In genomic region chr2:106972851-106973250, GRCm38 (mm10) we compare ENCODE assay signal across 10 mouse cellular contexts. TPM values are rescaled to one million over a fixed set of nuclear protein-coding genes. Genes with fewer than 3 reads are reported as not detected.
DNase-seq lines count a peak whose midpoint lies in the region; ATAC-seq and TF ChIP-seq lines count a peak whose summit lies in the region.
"Had no signal": no experiment of that assay in that cellular context is flagged by ENCODE, and none has a peak within 500 bp of the region (broad histone marks: within the 10 kb centered on the region; RNA-seq: fewer than 3 reads in every experiment).

No protein-coding gene starts in this region.

- intact Hi-C loops in gastrocnemius, adult 2 months (cut with DNase I) = no loop called here
- intact Hi-C loops in left cerebral cortex, postnatal 14 days (cut with DNase I) = no loop called here

- H3K9ac ChIP-seq in lung, embryonic 15.5 days = no peak overlapping the region
- H3K9ac ChIP-seq in hindbrain, postnatal 0 days (replicated peaks; ENCODE audit: low read length) = no peak overlapping the region

- no peak overlapping the region for H3ac ChIP-seq in myocyte (ENCODE audit: control insufficient read depth, insufficient read length)

- peaks cover 11% of the 10 kb centered on the region; the same call in 1 of the 2 replicates for H3K36me3 ChIP-seq in lung, embryonic 15.5 days
- peaks cover 4% of the 10 kb centered on the region; the same call in 1 of the 2 replicates for H3K36me3 ChIP-seq in hindbrain, postnatal 0 days (ENCODE audit: insufficient read depth, low read length)
- peaks cover 20% of the 10 kb centered on the region for H3K36me3 ChIP-seq in myocyte (ENCODE audit: control insufficient read depth, insufficient read depth)

- 94% methylated on average over 6 of the region's 6 CpGs for WGBS in lung, embryonic 15.5 days
- 95% methylated on average over 6 of the region's 6 CpGs for WGBS in hindbrain, postnatal 0 days

- peak overlapping the region; percentile 84; the same call in 1 of the 2 replicates for H3K4me3 ChIP-seq in gastrocnemius, adult 2 months
- no peak overlapping the region for H3K4me3 ChIP-seq in lung, embryonic 15.5 days
- no peak overlapping the region for H3K4me3 ChIP-seq in hindbrain, postnatal 0 days (ENCODE audit: low read length)
- H3K4me3 ChIP-seq in myocyte = peak overlapping the region; percentile 93

- no peak for TF ChIP-seq CTCF in gastrocnemius, adult 2 months (IDR thresholded peaks at IDR 0.05)
- no peak for TF ChIP-seq CTCF in hindbrain, postnatal 0 days (IDR thresholded peaks at IDR 0.05; ENCODE audit: low read depth)

- no peaks in the 10 kb centered on the region for H3K9me3 ChIP-seq in lung, embryonic 15.5 days
- no peaks in the 10 kb centered on the region for H3K9me3 ChIP-seq in hindbrain, postnatal 0 days (ENCODE audit: low read length)

- TF ChIP-seq POLR2A in myocyte (IDR thresholded peaks at IDR 0.05; ENCODE audit: insufficient read length, low read depth) = no peak

- ATAC-seq in lung, embryonic 15.5 days (ENCODE audit: borderline replicate concordance, extremely low read depth, low FRiP score, low TSS enrichment) = no peak
- ATAC-seq in hindbrain, postnatal 0 days = no peak

- peak overlapping the region; percentile 79; the same call in 1 of the 2 replicates for H3K4me2 ChIP-seq in lung, embryonic 15.5 days
- peak overlapping the region; percentile 66 for H3K4me2 ChIP-seq in hindbrain, postnatal 0 days (ENCODE audit: low read depth, low read length)
- peak overlapping the region; percentile 84 for H3K4me2 ChIP-seq in myocyte (ENCODE audit: low read depth)

- no peak for DNase-seq in gastrocnemius, adult 2 months
- no peak for DNase-seq in gastrocnemius, postnatal 4 days (ENCODE audit: low spot score in 2 of 2)
- no peak for DNase-seq in lung, adult 18-20 months
- DNase-seq in hindbrain, postnatal 0 days (ENCODE audit: low spot score) = no peak
- DNase-seq in frontal cortex, postnatal 14 days (ENCODE audit: low spot score in 2 of 2) = no peak
- DNase-seq in left cerebral cortex, postnatal 14 days (ENCODE audit: low spot score in 2 of 2) = no peak
- DNase-seq: gastrocnemius, postnatal 14 days; layer of hippocampus, adult 9-11 months had no signal

- no peaks in the 10 kb centered on the region for H3K27me3 ChIP-seq in lung, embryonic 15.5 days
- no peaks in the 10 kb centered on the region for H3K27me3 ChIP-seq in hindbrain, postnatal 0 days (ENCODE audit: insufficient read depth, low read length)
- H3K27me3 ChIP-seq in myocyte (ENCODE audit: control insufficient read depth, insufficient read depth, insufficient read length) = no peaks in the 10 kb centered on the region

- no peak overlapping the region for H3K27ac ChIP-seq in gastrocnemius, adult 2 months
- H3K27ac ChIP-seq in lung, embryonic 15.5 days = no peak overlapping the region
- H3K27ac ChIP-seq in hindbrain, postnatal 0 days = no peak overlapping the region

- H3K4me1 ChIP-seq in lung, embryonic 15.5 days = peaks cover 6% of the 10 kb centered on the region; the same call in 1 of the 2 replicates
- H3K4me1 ChIP-seq in hindbrain, postnatal 0 days (ENCODE audit: insufficient read depth, low read length) = peaks cover 5% of the 10 kb centered on the region; the same call in 1 of the 2 replicates

- peaks cover 54% of the 10 kb centered on the region for H3K79me2 ChIP-seq in myocyte (ENCODE audit: control insufficient read depth, insufficient read depth)

TF ChIP-seq in myocyte, 11 proteins besides CTCF, POLR2A, EP300 and RAD21:
- TF ChIP-seq SRF (IDR thresholded peaks at IDR 0.05; ENCODE audit: control insufficient read depth, insufficient read length, low read depth) (no peak), E2F4 (IDR thresholded peaks at IDR 0.05; ENCODE audit: insufficient read depth) (no peak), REST (IDR thresholded peaks at IDR 0.05; ENCODE audit: insufficient read depth, insufficient read length) (no peak), MAX (IDR thresholded peaks at IDR 0.05; ENCODE audit: low read depth) (no peak), CEBPB (IDR thresholded peaks at IDR 0.05; ENCODE audit: insufficient read depth, poor library complexity, severe bottlenecking) (no peak), TCF3 (IDR thresholded peaks at IDR 0.05; ENCODE audit: insufficient read length, low read depth) (no peak), USF1 (IDR thresholded peaks at IDR 0.05; ENCODE audit: low read depth) (no peak)

RNA-seq across cellular contexts. Expression of gene Arl14ep, which starts 1.4 kb away (rescaled TPM):
- 1 to 10 TPM; 7.8 TPM for total RNA-seq in gastrocnemius, adult 2 months (2021)
- 10 to 100 TPM; 16.5 to 20.6 TPM for total RNA-seq in gastrocnemius, postnatal 4 days (2021)
- 39.5 and 40.5 TPM in 2 replicates for polyA plus RNA-seq in lung, embryonic 15.5 days (2015; fragmentation: Nextera tagmentation; extraction: Ambion mirVana)
- 26.5 and 32.8 TPM in 2 replicates for total RNA-seq in hindbrain, postnatal 0 days (2014; rRNA removed)
- polyA plus RNA-seq in hindbrain, postnatal 0 days (2015; fragmentation: Nextera tagmentation; extraction: Ambion mirVana) = 27.4 and 28.3 TPM in 2 replicates
- 25.7 TPM for polyA plus RNA-seq in myocyte (2012; fragmentation: generic; extraction: Trizol)
- 10 to 100 TPM; 36.9 to 40.1 TPM for total RNA-seq in left cerebral cortex, postnatal 14 days (2021)

Comparison
In these comparisons a context has a peak if more than half of its experiments do, and no peak if none do; other contexts are left out.
1. H3K4me3 ChIP-seq: peak in gastrocnemius, adult 2 months (single experiment) and myocyte (single experiment); none in lung, embryonic 15.5 days (single experiment) and hindbrain, postnatal 0 days (single experiment).
2. Peak in every context shown above with its lines, with median percentiles within 50 percentile points of each other: H3K4me2 ChIP-seq.